Comparison of ENCODE assay signal across 20 mouse cellular contexts in the genomic region with DNA sequence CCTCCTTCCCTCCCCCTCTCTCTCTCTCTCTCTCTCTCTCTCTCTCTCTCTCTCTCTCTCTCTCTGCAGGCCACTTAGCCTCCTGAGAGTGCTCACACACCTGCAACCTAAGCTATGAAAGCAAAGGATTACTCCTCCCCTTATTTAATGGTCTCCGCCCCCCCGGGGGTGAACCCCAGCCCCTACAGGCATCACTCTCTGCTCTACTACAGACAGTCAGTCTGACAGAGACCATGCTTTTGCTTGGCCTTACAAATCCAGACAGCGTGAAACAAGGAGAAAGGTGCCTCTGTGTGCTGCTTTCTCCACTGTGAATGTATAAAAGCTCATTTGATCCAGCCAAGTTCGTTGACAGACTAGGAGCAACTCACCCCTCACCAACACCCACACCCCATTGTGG.
"Had no signal": no experiment of that assay in that cellular context is flagged by ENCODE, and none has a peak within 500 bp of the region (broad histone marks: within the 10 kb centered on the region; RNA-seq: fewer than 3 reads in every experiment).

No protein-coding gene starts in this region.

- H3K9ac ChIP-seq: limb, embryonic 15.5 days; liver, embryonic 15.5 days; lung, embryonic 15.5 days had no signal

- H3K4me1 ChIP-seq: limb, embryonic 15.5 days; liver, embryonic 15.5 days; lung, embryonic 15.5 days; megakaryocyte, embryonic 14.5 days had no signal

- DNase-seq: kidney, adult 18-20 months; kidney, adult 9 months; kidney, postnatal 14 days; kidney, postnatal 4 days; layer of hippocampus, postnatal 36 days; lung, adult 18-20 months; lung, postnatal 10 days; lung, postnatal 36 days; thymus, adult 2 months; thymus, postnatal 14 days; thymus, postnatal 4 days had no signal

- H3K27me3 ChIP-seq: limb, embryonic 15.5 days; liver, embryonic 15.5 days; lung, embryonic 15.5 days; megakaryocyte, embryonic 14.5 days had no signal

- H3K4me3 ChIP-seq: left cerebral cortex, adult 2 months; limb, embryonic 15.5 days; liver, embryonic 15.5 days; lung, embryonic 15.5 days; megakaryocyte, embryonic 14.5 days had no signal

- H3K27ac ChIP-seq: limb, embryonic 15.5 days; liver, embryonic 15.5 days; lung, embryonic 15.5 days; stomach, postnatal 0 days had no signal

- H3K36me3 ChIP-seq: limb, embryonic 15.5 days; liver, embryonic 15.5 days; lung, embryonic 15.5 days had no signal

- H3K9me3 ChIP-seq: limb, embryonic 15.5 days; liver, embryonic 15.5 days; lung, embryonic 15.5 days had no signal

- H3K4me2 ChIP-seq: limb, embryonic 15.5 days; liver, embryonic 11.5 days; liver, embryonic 15.5 days; lung, embryonic 15.5 days; midbrain, embryonic 11.5 days had no signal

- ATAC-seq: intestine, embryonic 16.5 days had no signal
